Mouse (Mus musculus): ENCODE data around the gene Sox4. TPM values are rescaled to one million over a fixed set of nuclear protein-coding genes. Genes with fewer than 3 reads are reported as not detected.

The Sox4 gene
- total RNA-seq, 1 experiment from 2014 or later, result 28.0 TPM

- no peak for DNase-seq
These were observed 5.6 kb downstream of the Sox4 start for GRCm38 (mm10) chr13:28947740-28948441.

- DNase-seq, result no peak
These were observed 6.9 kb downstream of the Sox4 start for GRCm38 (mm10) chr13:28946565-28947135.

- DNase-seq, result no peak
These were observed 7.8 kb downstream of the Sox4 start for GRCm38 (mm10) chr13:28945681-28946080.

GRCm38 (mm10) chr13:28942926-28943325 lies 10.6 kb downstream of the Sox4 start:
- no peak for DNase-seq

GRCm38 (mm10) chr13:28941983-28942630 lies 11.4 kb downstream of the Sox4 start:
- no peak for DNase-seq

- peak; percentile 73 for DNase-seq
These were observed 20.1 kb downstream of the Sox4 start for GRCm38 (mm10) chr13:28933375-28933774.

- no peak for DNase-seq
These were observed 21.7 kb downstream of the Sox4 start for GRCm38 (mm10) chr13:28931776-28932175.

GRCm38 (mm10) chr13:28931266-28931665 lies 22.2 kb downstream of the Sox4 start:
- peak; percentile 43 for DNase-seq

GRCm38 (mm10) chr13:28930364-28930763 lies 23.1 kb downstream of the Sox4 start:
- DNase-seq, result no peak

- no peak for DNase-seq
These were observed 23.6 kb downstream of the Sox4 start for GRCm38 (mm10) chr13:28929936-28930335.

- no peak for DNase-seq
These were observed 30.4 kb downstream of the Sox4 start for GRCm38 (mm10) chr13:28923136-28923535.

GRCm38 (mm10) chr13:28917379-28918250 lies 35.9 kb downstream of the Sox4 start:
- no peak for DNase-seq

GRCm38 (mm10) chr13:28913656-28914055 lies 39.9 kb downstream of the Sox4 start:
- no peak for DNase-seq

- DNase-seq, result no peak
These were observed 46.5 kb downstream of the Sox4 start for GRCm38 (mm10) chr13:28906981-28907380.

All from adrenal gland, postnatal 14 days (tissue).